Mouse (Mus musculus) layer of hippocampus, adult 8-10 months (tissue): Measurements from ENCODE around the gene Keg1. TPM values are rescaled to one million over a fixed set of nuclear protein-coding genes. Genes with fewer than 3 reads are reported as not detected.

Source experiments
- DNase-seq, 2 experiments: peaks; one replicate each; pipeline ENCODE4 v3.0.0; 2022; ENCODE audit warnings: low spot score in 2 of 2
- total RNA-seq, 4 experiments: library from RNA; stranded (reverse); gene quantifications; 2 replicates each; pipeline ENCODE4 v1.2.4; 2022

Gene Keg1
- total RNA-seq, 4 experiments from 2014 or later = not detected

DNA sequence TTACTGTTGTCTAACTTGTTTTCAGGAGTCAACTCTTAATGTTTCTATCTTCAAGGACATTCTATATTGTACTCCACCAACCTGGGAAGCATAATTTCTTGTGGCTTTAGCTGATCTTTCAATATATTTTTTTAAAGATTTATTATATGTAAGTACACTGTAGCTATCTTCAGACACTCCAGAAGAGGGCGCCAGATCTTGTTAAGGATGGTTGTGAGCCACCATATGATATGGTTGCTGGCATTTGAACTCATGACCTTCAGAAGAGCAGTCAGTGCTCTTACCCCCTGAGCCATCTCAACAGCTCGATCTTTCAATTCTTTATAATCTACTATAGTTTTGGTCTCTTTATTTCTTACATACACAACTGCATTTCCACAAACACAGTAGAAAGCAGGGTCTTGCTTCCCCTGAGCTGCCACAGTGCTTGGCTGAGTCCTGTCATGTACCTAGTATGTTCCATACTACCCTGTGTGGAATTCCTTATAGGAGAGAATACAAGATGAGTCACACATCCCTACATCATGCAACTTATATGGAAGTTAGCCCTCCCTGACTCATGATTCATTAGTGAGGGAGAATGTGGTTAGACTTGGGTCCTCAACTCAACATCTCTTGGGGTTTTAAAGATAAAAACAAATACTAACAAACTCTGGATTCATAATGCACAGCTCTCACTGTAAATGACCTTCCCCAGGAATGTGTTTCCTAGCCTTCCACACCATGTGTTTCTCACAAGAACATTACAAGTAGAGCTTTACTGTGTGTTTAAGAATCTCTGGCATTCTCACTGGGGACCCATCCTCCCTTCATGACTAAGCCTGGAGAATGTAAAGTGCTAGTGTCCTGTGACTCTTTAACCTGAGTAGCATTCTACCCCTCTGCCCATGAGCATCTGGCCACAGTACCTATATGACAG is 66.9 kb downstream of the Keg1 start:
- no peak for DNase-seq

DNA sequence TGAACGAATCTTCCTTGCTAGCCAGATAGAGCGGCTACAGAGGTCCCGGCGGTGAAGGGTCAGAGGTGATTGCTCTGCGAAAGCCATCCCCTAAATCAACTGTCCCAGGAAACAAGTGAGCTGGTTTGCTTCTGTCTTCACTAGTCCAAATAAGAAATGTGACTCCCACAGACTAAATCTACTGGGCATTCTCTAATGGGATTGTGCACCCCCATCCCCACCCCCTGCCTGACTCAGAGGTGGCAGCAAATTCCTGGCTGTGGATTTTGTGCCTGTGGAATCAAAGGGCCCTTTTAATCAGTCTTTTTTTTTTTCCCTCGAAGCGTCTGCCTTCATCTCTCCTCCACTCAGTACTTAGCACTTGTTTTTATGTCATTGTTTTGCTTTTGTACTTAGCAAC is 69.7 kb downstream of the Keg1 start, which contains the start of gene Cntf:
Gene Cntf, minus strand, starts transcription at position 325 of the 400 bp plus-strand sequence.
- DNase-seq = no peak

Other genes starting within 250 kb of the Keg1 start
- 100 to 1,000 TPM in 2 of 4 experiments, 1 to 10 TPM in 2; 7.5 to 158 (median 61.7) TPM for gene Mpeg1, start 235.0 kb upstream of the Keg1 start, total RNA-seq
- 10 to 100 TPM; 37.1 to 40.9 (median 39.5) TPM for gene Dtx4, start 194.3 kb upstream of the Keg1 start, total RNA-seq
- 1 to 10 TPM; 1.4 to 3.9 (median 2.3) TPM for gene Fam111a, start 150.0 kb upstream of the Keg1 start, total RNA-seq
- gene Gm4952, start 95.8 kb upstream of the Keg1 start, total RNA-seq = not detected
- under 1 TPM in 3 of 4 experiments, not detected in 1; 0.11 to 0.32 (median 0.16) TPM for gene Glyat, start 62.5 kb upstream of the Keg1 start, total RNA-seq
- gene Olfr1442, start 25.3 kb upstream of the Keg1 start, total RNA-seq = not detected
- gene Olfr1443, start 17.7 kb upstream of the Keg1 start, total RNA-seq = not detected
- 1 to 10 TPM; 4.0 to 4.9 (median 4.6) TPM for gene Cntf, start 69.8 kb downstream of the Keg1 start, total RNA-seq
- gene Zfp91, start 100.3 kb downstream of the Keg1 start, total RNA-seq = 10 to 100 TPM; 87.1 to 94.7 (median 90.9) TPM
- 1 to 10 TPM; 1.4 to 6.1 (median 2.7) TPM for gene Lpxn, start 100.4 kb downstream of the Keg1 start, total RNA-seq
- not detected for gene Gm5244, start 150.9 kb downstream of the Keg1 start, total RNA-seq
- gene Olfr1444, start 161.5 kb downstream of the Keg1 start, total RNA-seq = not detected
- not detected for gene Olfr1445, start 188.1 kb downstream of the Keg1 start, total RNA-seq
- not detected for gene Olfr1446, start 197.7 kb downstream of the Keg1 start, total RNA-seq
- gene Olfr1447, start 208.0 kb downstream of the Keg1 start, total RNA-seq = not detected
- not detected for gene Olfr1448, start 228.6 kb downstream of the Keg1 start, total RNA-seq
- not detected for gene Olfr1449, start 235.1 kb downstream of the Keg1 start, total RNA-seq